10 mouse cellular contexts compared by ENCODE assay signal in the genomic region with DNA sequence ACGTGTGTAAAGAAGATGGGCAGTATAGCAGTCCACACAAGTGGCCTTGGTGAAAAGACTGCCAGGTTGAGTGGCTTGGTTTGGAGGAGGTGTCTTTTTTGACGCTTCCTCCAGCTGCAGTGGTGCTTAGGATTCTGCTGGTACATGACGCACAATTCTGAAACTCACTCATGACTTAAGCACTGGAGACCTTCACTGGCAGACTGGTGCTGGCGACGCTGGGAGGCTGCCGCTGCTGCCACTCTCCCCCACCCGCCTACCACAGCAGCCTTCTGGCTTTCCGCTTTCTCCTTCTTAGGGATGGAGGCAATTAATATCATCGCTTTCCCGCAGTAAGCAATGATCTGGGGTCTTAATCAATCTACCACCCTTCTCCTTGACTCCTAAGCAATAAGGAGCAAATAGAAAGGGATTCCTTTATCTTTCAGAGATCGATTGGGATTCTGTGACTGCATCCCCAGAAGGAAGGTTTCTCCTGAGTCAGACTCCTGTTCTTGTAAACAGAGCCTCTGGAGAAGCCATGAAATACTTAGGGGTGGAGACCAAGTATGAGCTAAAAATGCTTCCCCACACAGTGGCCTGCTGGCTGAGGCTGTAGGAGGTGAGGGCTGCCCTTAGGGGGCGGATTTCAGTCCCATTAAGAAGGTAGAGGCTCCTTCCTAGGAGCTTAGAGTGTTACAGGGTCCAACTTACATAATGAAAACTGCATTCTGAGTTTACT. TPM values are rescaled to one million over a fixed set of nuclear protein-coding genes. Genes with fewer than 3 reads are reported as not detected.
A peak's percentile ranks its signal among the peaks of the same experiment; 100 is the strongest.
DNase-seq lines count a peak whose midpoint lies in the region; ATAC-seq and TF ChIP-seq lines count a peak whose summit lies in the region.
"Had no signal": no experiment of that assay in that cellular context is flagged by ENCODE, and none has a peak within 500 bp of the region (broad histone marks: within the 10 kb centered on the region; RNA-seq: fewer than 3 reads in every experiment).

No protein-coding gene starts in this region.

- peak; percentile 64 for DNase-seq in kidney, postnatal 0 days (ENCODE audit: low spot score)
- DNase-seq in kidney, postnatal 10 days, result no peak
- DNase-seq in 3T3-L1 (ENCODE audit: low read depth, low spot score), result peak; percentile 55
- DNase-seq in NIH3T3 (ENCODE audit: low read depth), result peak; percentile 54
- DNase-seq in limb, embryonic 10.5 days (ENCODE audit: low spot score), result no peak
- no peak for DNase-seq in gastrocnemius, postnatal 4 days (ENCODE audit: low spot score in 2 of 2)
- DNase-seq in heart, adult 18-20 months, result no peak

- H3K9ac ChIP-seq in kidney, postnatal 0 days (ENCODE audit: low read depth, low read length), result no peak overlapping the region
- H3K9ac ChIP-seq: midbrain, embryonic 12.5 days had no signal

- H3K4me3 ChIP-seq in kidney, postnatal 0 days (replicated peaks; ENCODE audit: low read depth, low read length), result no peak overlapping the region
- H3K4me3 ChIP-seq in limb, embryonic 10.5 days, result no peak overlapping the region
- H3K4me3 ChIP-seq: midbrain, embryonic 12.5 days had no signal

- WGBS in kidney, postnatal 0 days, result 60% methylated on average over 12 of the region's 12 CpGs
- 41% methylated on average over 12 of the region's 12 CpGs for WGBS in limb, embryonic 10.5 days

- H3K4me2 ChIP-seq in kidney, postnatal 0 days (ENCODE audit: low read length), result no peak overlapping the region
- H3K4me2 ChIP-seq: midbrain, embryonic 12.5 days had no signal

- H3K36me3 ChIP-seq in kidney, postnatal 0 days (ENCODE audit: insufficient read depth, low read length), result no peaks in the 10 kb centered on the region
- H3K36me3 ChIP-seq in limb, embryonic 10.5 days, result no peaks in the 10 kb centered on the region

- H3K27me3 ChIP-seq in kidney, postnatal 0 days (ENCODE audit: insufficient read depth, low read length), result no peaks in the 10 kb centered on the region
- H3K27me3 ChIP-seq in limb, embryonic 10.5 days (ENCODE audit: low read depth, poor library complexity, severe bottlenecking), result no peaks in the 10 kb centered on the region
- H3K27me3 ChIP-seq: midbrain, embryonic 12.5 days had no signal

- no peak for ATAC-seq in kidney, postnatal 0 days (replicated peaks; ENCODE audit: low FRiP score, low read depth)
- no peak for ATAC-seq in megakaryocyte-erythroid progenitor cell, adult 5-6 weeks (replicated peaks; ENCODE audit: low FRiP score, low TSS enrichment, poor library complexity, severe bottlenecking)

- peaks cover 9% of the 10 kb centered on the region; the same call in 1 of the 2 replicates for H3K4me1 ChIP-seq in kidney, postnatal 0 days (replicated peaks; ENCODE audit: insufficient read depth, low read length)
- H3K4me1 ChIP-seq in limb, embryonic 10.5 days, result peaks cover 48% of the 10 kb centered on the region

- H3K9me3 ChIP-seq in kidney, postnatal 0 days (replicated peaks; ENCODE audit: low read length), result no peaks in the 10 kb centered on the region
- no peaks in the 10 kb centered on the region for H3K9me3 ChIP-seq in limb, embryonic 10.5 days (replicated peaks)
- H3K9me3 ChIP-seq: midbrain, embryonic 12.5 days had no signal

- peak overlapping the region; percentile 25 for H3K27ac ChIP-seq in kidney, postnatal 0 days
- peak overlapping the region; percentile 76 for H3K27ac ChIP-seq in limb, embryonic 10.5 days
- H3K27ac ChIP-seq: midbrain, embryonic 12.5 days had no signal

- TF ChIP-seq CTCF in kidney, postnatal 0 days (IDR thresholded peaks at IDR 0.05; ENCODE audit: low read depth), result peak; percentile 45; the same call in 1 of the 2 replicates

RNA-seq across cellular contexts. Expression of gene Lax1, which starts 22.5 kb away (rescaled TPM):
- 0.58 and 0.61 TPM in 2 replicates for polyA plus RNA-seq in kidney, postnatal 0 days (2015; fragmentation: Nextera tagmentation; extraction: Ambion mirVana)
- polyA plus RNA-seq in limb, embryonic 10.5 days (2016; fragmentation: Nextera tagmentation; extraction: Ambion mirVana), result 0.62 and 0.75 TPM in 2 replicates
- 0.30 and 2.0 TPM in 2 replicates for total RNA-seq in megakaryocyte-erythroid progenitor cell, adult 5-6 weeks (2014; fragmentation: Nextera tagmentation)
- total RNA-seq in megakaryocyte-erythroid progenitor cell, adult 5-6 weeks (2017), result 3.7 TPM in 1 of 2 replicates, not detected in the other
- total RNA-seq in gastrocnemius, postnatal 4 days (2021), result under 1 TPM; 0.34 to 0.56 TPM
- 1 to 10 TPM in 1 of 2 experiments, under 1 TPM in 1; 0.35 to 3.5 TPM for total RNA-seq in heart, adult 18-20 months (2021)

RNA-seq across cellular contexts. Expression of gene Gm38394, which starts 51.3 kb away (rescaled TPM):
- 3.5 and 3.8 TPM in 2 replicates for polyA plus RNA-seq in kidney, postnatal 0 days (2015; fragmentation: Nextera tagmentation; extraction: Ambion mirVana)
- polyA plus RNA-seq in limb, embryonic 10.5 days (2016; fragmentation: Nextera tagmentation; extraction: Ambion mirVana), result 5.0 and 6.2 TPM in 2 replicates
- total RNA-seq in megakaryocyte-erythroid progenitor cell, adult 5-6 weeks (2014; fragmentation: Nextera tagmentation), result 14.2 and 15.7 TPM in 2 replicates
- 3.9 and 8.5 TPM in 2 replicates for total RNA-seq in megakaryocyte-erythroid progenitor cell, adult 5-6 weeks (2017)
- 10 to 100 TPM; 49.2 to 59.8 TPM for total RNA-seq in gastrocnemius, postnatal 4 days (2021)
- 10 to 100 TPM; 14.0 to 14.6 TPM for total RNA-seq in heart, adult 18-20 months (2021)

RNA-seq across cellular contexts. Expression of gene Zbed6, which starts 51.8 kb away (rescaled TPM):
- not detected in 2 replicates for polyA plus RNA-seq in kidney, postnatal 0 days (2015; fragmentation: Nextera tagmentation; extraction: Ambion mirVana)
- not detected in 2 replicates for polyA plus RNA-seq in limb, embryonic 10.5 days (2016; fragmentation: Nextera tagmentation; extraction: Ambion mirVana)
- 15.3 and 16.4 TPM in 2 replicates for total RNA-seq in megakaryocyte-erythroid progenitor cell, adult 5-6 weeks (2014; fragmentation: Nextera tagmentation)
- 18.3 and 19.1 TPM in 2 replicates for total RNA-seq in megakaryocyte-erythroid progenitor cell, adult 5-6 weeks (2017)
- total RNA-seq in gastrocnemius, postnatal 4 days (2021), result 10 to 100 TPM; 25.1 to 25.5 TPM
- 1 to 10 TPM; 2.3 to 5.1 TPM for total RNA-seq in heart, adult 18-20 months (2021)
- polyA plus RNA-seq: heart, postnatal 0 days; midbrain, embryonic 12.5 days had no signal

Comparison
In these comparisons a context has a peak if more than half of its experiments do, and no peak if none do; other contexts are left out.
1. DNase-seq: peak in kidney, postnatal 0 days (single experiment), 3T3-L1 (single experiment) and NIH3T3 (single experiment); none in kidney, postnatal 10 days (single experiment), limb, embryonic 10.5 days (single experiment), gastrocnemius, postnatal 4 days (0 of 2) and heart, adult 18-20 months (0 of 2).